Mouse (Mus musculus) bone marrow macrophage, adult 2 months (primary cell): Measurements from ENCODE around the gene Mip.
"Not testable (repeated sequence)": the region's sequence is repeated elsewhere in the genome, so short reads cannot be mapped to it uniquely, and the experiment has no call there.

Source experiments
- CTCF ChIP-seq: IDR thresholded peaks from 2 replicates; pipeline ENCODE4 v1.5.1; 2012; ENCODE audit warnings: low read depth, mild to moderate bottlenecking, low read length, moderate library complexity
- POLR2A ChIP-seq: IDR thresholded peaks from 2 replicates; pipeline ENCODE4 v1.6.1; 2012; ENCODE audit warnings: mild to moderate bottlenecking, low read depth, low read length, borderline replicate concordance

GRCm38 (mm10) chr10:128260376-128260775 lies 34.7 kb downstream of the Mip start:
- not testable (repeated sequence) for TF ChIP-seq POLR2A, CTCF
